Mouse (Mus musculus) urinary bladder, postnatal 36 days (tissue): ENCODE measurements around the gene Cxadr.

ENCODE experiments used
- DNase-seq, 2 experiments: peaks; one replicate each; pipeline ENCODE4 v3.0.0; 2022; ENCODE audit warnings: low spot score in 2 of 2, mixed read lengths in 1 of 2

Gene Cxadr

GRCm38 (mm10) chr16:78305606-78306100 lies 4.4 kb downstream of the Cxadr start:
- DNase-seq: no peak

- DNase-seq: no peak
Observed at GRCm38 (mm10) chr16:78306606-78307005, 5.3 kb downstream of the Cxadr start.

- DNase-seq: no peak
Observed at GRCm38 (mm10) chr16:78307476-78308192, 6.3 kb downstream of the Cxadr start.

- DNase-seq: no peak
Observed at GRCm38 (mm10) chr16:78309258-78309657, 8.0 kb downstream of the Cxadr start.

- no peak for DNase-seq
Observed at GRCm38 (mm10) chr16:78313135-78313887, 12.0 kb downstream of the Cxadr start.

- no peak for DNase-seq
Observed at GRCm38 (mm10) chr16:78314026-78314425, 12.7 kb downstream of the Cxadr start.

- peak; percentile 40 to 48 for DNase-seq
Observed at GRCm38 (mm10) chr16:78316849-78317248, 15.6 kb downstream of the Cxadr start.

- peak in 1 of 2 experiments; percentile 32 for DNase-seq
Observed at GRCm38 (mm10) chr16:78317960-78318359, 16.7 kb downstream of the Cxadr start.

GRCm38 (mm10) chr16:78319711-78320110 lies 18.4 kb downstream of the Cxadr start:
- no peak for DNase-seq

- DNase-seq: no peak
Observed at GRCm38 (mm10) chr16:78321559-78321958, 20.3 kb downstream of the Cxadr start.

- no peak for DNase-seq
Observed at GRCm38 (mm10) chr16:78322140-78322539, 20.9 kb downstream of the Cxadr start.

GRCm38 (mm10) chr16:78325972-78326848 lies 24.9 kb downstream of the Cxadr start:
- no peak for DNase-seq

GRCm38 (mm10) chr16:78327562-78327961 lies 26.3 kb downstream of the Cxadr start:
- DNase-seq: no peak

- DNase-seq: no peak
Observed at GRCm38 (mm10) chr16:78327999-78328398, 26.7 kb downstream of the Cxadr start.

- no peak for DNase-seq
Observed at GRCm38 (mm10) chr16:78337226-78337625, 35.9 kb downstream of the Cxadr start.

GRCm38 (mm10) chr16:78341356-78341755 lies 40.1 kb downstream of the Cxadr start:
- no peak for DNase-seq

GRCm38 (mm10) chr16:78342767-78343166 lies 41.5 kb downstream of the Cxadr start:
- no peak for DNase-seq

- DNase-seq: no peak
Observed at GRCm38 (mm10) chr16:78343792-78344191, 42.5 kb downstream of the Cxadr start.

- DNase-seq: no peak
Observed at GRCm38 (mm10) chr16:78346662-78347327, 45.5 kb downstream of the Cxadr start.

- DNase-seq: no peak
Observed at GRCm38 (mm10) chr16:78347328-78347926, 46.1 kb downstream of the Cxadr start.

GRCm38 (mm10) chr16:78357757-78358156 lies 56.5 kb downstream of the Cxadr start:
- no peak for DNase-seq
